Mouse (Mus musculus) left cerebral cortex, postnatal 25 days (tissue): ENCODE data around the gene Tnk2. TPM values are rescaled to one million over a fixed set of nuclear protein-coding genes. Genes with fewer than 3 reads are reported as not detected.
A peak's percentile ranks its signal among the peaks of the same experiment; 100 is the strongest.

Experiments used
- DNase-seq, 2 experiments: peaks; one replicate each; pipeline ENCODE4 v3.0.0; 2022; ENCODE audit warnings: low spot score in 2 of 2, mixed read lengths in 1 of 2
- intact Hi-C: fragments of 180-260 bp; cut with DNase I; formaldehyde crosslinking; loops from one replicate; pipeline ENCODE4 v1.15.1; 2025
- total RNA-seq, 2 experiments: library from RNA; stranded (reverse); gene quantifications; 2 replicates each; pipeline ENCODE4 v1.2.3; 2021

The Tnk2 gene
- total RNA-seq, 2 experiments from 2014 or later, result 179 to 184 TPM

DNA sequence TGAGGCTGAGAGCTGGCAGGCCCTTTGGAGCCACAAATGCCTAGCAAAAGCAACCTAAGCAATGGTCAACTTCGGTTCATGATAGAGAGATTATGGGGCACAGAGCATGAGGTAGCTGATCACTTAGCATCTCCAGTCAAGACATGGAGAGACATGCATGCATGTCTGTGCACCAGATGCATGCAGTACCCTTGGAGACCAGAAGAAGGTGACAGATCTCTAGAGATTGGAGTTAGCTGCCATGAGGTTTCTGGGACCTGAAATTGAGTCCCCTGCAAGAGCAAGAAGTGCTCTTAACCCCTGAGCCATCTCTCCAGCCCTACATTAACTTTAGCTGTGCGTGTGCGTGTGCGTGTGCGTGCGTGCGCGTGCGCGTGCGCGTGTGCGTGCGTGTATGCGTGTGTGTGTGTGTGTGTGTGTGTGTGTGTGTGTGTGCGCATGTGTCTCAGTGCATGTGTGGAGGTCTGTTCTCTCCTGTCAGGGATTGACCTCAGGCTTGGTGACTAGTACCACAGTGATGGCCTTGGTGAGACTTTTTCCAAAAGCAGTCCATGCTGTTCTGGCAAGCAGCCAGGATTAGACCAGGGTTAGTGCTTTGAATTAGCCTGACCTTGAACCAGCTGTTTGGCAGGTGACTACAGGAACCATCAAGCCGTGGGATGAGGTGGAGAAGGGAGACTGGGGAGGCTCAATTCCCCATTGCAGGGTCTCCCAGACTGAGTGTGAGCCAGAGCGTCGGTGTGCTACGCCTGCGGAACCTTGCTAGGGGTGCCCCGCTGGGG is 54.2 kb downstream of the Tnk2 start:
- intact Hi-C loops, result loop anchor here (5.0 kb wide), 1 partner anchor 114 kb away; the partner anchor contains the start of gene Smbd1
- no peak for DNase-seq

DNA sequence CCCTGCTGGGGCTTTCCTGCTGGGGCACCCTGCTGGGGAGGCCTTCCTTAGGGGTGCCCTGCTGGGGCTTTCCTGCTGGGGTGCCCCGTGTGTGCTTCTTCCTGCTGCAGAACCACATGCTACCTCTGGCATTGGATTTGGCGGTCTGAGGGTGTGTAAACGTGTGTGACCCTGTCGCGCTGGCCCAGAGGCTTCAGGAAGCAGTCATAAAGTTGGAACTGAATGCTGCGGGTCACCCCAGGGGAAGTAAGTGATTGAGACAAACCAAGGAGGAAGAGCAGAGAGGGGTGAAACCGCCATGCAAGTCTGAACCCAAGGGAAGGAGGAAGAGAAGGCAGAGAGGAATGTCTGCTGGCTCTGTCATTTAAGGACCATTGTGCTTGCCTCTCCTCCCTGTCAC is 54.9 kb downstream of the Tnk2 start:
- DNase-seq, result no peak
- intact Hi-C loops, result loop anchor here (5.0 kb wide), 1 partner anchor 114 kb away; the partner anchor contains the start of gene Smbd1

DNA sequence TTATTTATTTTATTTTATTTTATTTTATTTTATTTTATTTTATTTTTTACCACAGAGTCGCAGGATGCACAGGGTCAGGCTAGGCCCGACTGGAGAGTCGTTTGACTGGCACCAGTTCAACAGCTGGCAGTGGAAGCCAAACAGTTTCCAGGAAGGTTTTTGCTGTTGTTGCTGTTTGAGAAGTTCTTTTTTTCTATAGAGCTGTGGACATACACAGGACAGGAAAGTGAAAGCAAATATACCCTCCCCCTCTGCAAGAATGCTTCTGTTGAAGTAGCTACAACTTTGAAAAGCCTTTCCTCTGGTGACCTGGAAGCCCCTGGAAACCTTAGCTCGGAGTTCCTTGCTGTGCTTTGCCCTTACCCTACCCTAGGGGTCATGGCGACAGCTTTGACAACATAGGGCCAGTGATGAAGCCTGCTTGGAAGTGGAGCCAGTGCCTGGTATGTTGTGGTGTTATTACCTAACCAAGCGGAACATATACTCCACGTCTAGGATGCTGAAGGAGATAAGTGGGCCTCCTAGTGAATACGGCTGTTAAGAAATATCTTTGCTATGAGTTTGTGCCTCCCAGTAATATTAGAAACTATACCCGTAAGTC is 59.7 kb downstream of the Tnk2 start:
- intact Hi-C loops, result no loop called here
- DNase-seq, result no peak

DNA sequence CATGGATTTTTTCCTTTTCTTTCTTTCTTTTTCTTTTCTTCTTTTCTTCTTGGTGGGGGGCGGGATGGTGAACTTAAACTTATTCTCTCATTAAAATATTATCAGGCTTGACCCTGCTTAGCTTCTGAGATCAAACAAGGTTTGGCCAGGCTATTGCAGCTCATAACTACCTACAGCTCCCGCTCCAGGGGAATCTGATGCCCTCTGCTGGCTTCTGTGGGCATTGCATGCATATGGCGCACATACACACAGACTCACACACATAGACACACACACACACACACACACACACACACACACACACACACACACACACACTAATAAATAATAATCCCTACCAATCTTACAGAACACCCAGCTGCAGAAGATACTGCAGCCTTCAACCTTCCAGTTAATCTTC is 61.9 kb downstream of the Tnk2 start:
- DNase-seq, result no peak
- intact Hi-C loops, result no loop called here

DNA sequence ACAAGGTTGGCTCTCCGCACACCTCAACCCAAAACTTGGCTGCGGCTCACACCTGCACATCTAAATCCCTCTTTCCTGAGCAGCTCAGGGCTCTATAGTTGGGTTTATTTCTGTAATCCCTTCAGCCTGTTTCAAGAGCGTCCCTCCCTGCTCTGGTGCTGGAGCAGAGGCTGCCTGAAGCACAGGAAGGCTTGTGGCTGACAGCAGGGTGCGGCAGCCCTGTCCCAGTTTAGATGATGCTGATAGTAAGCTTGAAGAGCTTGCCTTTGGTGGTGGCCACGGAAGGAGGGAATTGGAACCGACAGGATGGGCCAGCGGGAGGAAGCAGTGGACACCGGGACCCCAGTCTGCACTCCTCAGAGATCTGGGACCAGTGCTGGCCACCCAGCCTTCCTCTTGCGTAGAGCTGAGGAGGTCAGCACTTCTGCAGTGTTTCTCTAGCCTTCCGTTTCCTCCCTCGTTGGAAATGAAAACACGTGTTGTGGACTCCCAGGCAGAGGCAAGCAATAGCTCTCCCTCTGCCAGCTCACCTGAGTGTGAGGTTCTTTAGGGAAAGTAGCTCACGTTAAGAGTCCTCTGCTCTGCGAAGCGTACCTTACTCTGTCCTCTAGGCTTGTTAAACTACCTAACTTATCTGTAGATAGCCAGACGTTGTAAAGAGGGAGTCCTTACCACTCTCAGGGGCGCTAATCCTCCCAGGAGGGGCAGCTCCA is 63.6 kb downstream of the Tnk2 start:
- intact Hi-C loops, result no loop called here
- DNase-seq, result no peak

DNA sequence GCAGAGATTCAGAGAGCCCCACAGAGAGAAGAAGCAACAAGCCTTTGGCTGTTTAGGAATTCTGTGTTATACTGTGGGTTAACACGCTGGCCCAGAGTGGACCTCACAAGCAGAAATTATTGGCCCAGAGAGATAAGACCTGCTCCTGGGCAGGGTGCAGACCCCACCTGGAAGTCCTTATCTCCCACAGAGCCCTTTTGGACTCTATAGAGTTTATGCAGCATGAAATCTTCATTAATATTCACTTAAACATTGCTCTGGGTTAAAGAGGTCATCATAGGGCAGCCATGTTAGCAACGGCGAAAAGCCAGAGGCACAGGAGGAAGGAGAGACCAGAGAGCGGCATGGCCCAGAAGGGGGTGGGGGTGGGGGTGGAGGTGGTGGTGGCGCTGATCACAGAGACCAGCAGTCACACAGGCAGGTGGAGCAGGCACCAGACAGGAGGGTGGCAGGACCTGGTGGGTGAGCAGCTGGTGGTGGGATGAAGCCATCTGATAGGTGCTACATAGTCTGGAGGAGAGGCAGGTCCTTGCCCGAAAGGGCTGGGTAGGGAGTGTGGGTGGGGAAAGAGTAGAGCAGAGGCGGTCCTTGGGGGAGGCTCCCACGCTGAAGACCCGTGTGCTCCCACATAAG is 64.3 kb downstream of the Tnk2 start:
- intact Hi-C loops, result no loop called here
- DNase-seq, result no peak

DNA sequence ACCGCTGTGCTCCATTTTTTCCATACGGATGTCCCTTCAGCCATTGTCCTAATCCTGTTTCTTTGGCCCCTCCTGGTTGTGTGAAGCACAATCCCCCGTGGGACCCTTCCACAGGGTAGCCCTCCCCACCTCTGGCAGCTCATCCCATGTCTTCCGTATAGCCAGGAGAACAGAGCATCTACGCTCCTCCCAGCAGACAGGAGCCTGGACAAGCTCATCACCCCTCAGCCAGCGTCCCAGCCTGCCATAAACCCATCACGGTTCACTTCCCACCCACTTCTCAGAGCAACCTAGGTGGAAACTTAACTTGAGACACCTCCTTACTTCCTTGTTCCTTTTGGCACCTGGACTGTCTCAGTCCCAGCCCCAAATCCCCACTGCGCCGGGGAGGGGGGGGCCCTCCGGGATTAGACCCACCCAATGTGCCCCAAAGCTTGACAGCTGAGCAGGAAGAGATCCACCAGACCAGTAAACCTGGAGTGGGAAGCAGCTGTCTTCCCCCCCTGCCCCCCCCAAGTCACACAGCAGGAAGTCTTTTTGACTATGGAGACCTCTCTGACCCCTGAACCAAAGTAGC is 64.9 kb downstream of the Tnk2 start:
- intact Hi-C loops, result no loop called here
- no peak for DNase-seq

DNA sequence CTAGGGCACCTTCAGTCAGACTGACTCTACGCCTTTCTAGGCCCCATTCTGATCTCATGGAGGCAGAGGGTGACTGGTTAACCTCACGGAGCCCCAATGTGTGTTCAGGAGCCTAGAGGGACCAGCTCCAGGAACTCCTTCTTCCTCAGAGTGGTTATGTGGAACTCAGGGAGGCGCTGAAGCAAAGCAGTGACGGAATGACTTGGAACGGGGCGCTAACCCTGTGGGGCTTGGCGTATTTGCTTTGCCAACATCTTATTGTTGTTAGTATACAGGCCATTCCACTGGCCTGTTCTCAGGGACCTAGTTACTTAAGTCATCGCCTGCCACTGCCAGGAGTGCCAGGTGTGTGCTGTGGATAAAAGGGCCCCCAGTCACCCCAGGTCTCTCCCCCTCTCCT is 65.4 kb downstream of the Tnk2 start:
- no peak for DNase-seq
- intact Hi-C loops, result no loop called here

DNA sequence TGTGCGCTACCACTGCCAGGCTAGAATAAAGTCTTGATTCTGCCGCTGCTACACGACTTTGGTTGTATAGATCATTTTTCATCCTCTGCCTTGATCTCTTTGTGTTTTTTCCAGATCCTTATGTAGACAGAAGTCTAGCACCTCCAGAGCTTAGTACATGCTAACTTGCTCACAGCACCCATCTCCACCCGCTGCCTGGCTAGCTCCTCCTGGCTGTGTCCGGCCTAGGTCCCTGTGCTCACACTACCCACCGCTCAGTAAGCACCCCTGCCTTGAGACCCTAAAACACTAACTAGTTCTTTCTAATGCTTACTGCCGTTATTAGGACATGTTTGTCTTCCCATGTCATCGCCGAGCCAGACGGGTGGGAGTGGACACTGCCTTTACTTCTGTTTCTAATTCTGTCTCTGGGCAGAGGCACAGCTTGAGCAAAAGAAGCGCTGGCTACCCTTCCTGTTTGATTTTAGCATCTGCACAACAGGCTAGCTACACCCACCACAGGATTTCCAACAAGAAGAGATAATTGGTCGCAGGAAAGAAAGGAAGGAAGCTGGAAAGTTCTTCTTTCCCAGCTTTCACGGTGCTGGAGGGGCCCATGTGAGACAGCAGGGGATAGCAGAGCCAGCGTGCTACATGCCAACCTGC is 66.9 kb downstream of the Tnk2 start:
- peak; percentile 10 to 63 for DNase-seq
- intact Hi-C loops, result loop anchor here (5.0 kb wide), 1 partner anchor 72 kb away; no protein-coding TSS in a partner anchor

DNA sequence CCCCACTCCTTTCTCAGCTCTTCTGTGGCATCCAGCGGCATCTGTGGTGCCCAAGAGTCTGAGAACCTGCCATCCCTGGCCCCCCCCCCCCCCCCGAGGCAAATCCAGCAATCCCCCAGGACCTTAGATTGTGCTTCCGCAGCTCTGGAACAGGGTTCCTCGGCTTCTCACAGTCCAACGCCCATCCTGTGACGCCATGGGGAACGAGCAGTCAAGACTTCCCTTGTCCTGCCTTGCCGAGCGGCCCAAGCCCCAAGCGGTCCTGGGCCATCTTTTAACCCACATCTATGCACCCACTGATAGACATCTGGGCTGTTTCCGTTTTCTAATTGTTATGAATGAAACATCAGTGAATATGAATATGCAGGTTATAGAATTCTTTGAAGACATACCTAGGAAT is 68.5 kb downstream of the Tnk2 start:
- no peak for DNase-seq
- intact Hi-C loops, result loop anchor here (5.0 kb wide), 1 partner anchor 70 kb away; no protein-coding TSS in a partner anchor

DNA sequence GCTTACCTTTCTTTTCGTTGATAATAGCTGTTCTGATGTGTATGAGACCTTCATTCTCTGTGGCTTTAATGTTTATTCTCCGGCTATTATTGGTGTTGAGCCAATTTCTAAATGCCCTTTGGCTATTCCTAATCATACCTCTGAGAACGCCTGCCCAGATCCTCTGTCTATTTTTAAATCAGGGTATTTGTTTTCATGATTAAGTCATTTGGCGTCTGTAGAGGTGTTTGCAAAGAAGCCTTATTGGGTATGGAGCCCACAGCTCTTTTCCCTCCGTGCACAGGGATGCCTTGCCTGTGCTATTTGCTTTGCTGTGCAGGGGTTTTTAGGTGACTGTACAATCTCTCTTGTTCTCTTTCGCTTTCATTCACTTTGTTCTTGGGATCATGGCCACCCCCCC is 69.9 kb downstream of the Tnk2 start:
- DNase-seq, result no peak
- intact Hi-C loops, result loop anchor here (5.0 kb wide), 1 partner anchor 69 kb away; no protein-coding TSS in a partner anchor

DNA sequence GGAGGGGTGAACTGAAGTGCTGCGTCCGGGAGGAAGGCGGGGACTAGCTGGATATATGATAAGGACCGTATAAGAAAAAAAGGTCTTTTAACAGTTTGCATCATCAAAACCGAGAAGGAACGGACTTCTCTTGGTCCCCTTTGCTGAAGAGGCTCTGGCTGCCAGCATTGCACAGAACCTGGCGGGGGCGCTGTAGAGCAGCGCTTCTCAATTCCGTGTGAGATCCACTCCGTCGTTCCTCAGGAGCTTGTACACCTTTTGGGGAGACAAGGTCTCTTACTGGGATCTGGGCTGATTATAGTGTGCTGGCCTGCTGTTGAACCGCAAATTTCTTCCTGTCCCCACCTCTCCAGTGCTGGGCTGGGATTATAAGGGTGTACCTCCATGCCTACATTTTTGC is 71.7 kb downstream of the Tnk2 start:
- intact Hi-C loops, result no loop called here
- DNase-seq, result no peak

DNA sequence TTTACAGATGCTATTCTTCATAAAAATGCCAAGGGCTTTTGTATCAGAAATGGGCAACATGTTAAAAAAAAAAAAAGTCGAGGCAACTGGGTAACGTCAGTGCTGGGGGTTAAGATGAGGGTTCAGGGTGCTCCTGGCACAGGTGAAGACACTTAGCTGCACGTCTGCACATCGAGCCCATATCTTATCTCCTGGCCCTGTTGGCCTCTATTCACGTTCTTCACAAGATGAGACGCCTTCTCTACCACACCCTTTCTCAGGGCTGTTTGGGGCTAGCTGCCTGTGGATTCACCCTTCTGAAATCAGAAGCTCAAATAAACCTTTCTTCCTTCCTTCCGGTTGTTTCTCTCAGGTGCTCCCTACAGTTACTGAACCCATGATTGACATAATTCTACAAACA is 79.5 kb downstream of the Tnk2 start:
- intact Hi-C loops, result no loop called here
- DNase-seq, result no peak

DNA sequence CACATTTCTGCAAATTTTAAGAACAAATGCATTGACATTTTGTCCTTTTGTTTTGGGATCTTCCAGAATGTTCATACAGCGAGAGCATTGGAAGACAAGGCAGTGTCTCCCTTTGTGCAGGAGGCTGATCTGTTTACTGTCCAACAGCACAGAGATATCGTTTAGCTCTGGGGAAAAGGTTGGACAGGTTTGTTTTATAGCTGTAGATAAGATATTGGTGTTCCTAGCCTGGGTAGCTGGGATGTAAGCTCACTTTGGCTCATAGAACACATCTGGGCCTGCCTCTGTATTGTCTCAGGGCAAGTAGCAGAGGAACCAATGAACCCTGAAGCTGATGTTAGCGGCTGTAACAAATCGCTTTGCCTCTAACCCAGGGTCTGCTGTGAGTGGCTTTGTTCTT is 80.1 kb downstream of the Tnk2 start:
- intact Hi-C loops, result no loop called here
- no peak for DNase-seq

DNA sequence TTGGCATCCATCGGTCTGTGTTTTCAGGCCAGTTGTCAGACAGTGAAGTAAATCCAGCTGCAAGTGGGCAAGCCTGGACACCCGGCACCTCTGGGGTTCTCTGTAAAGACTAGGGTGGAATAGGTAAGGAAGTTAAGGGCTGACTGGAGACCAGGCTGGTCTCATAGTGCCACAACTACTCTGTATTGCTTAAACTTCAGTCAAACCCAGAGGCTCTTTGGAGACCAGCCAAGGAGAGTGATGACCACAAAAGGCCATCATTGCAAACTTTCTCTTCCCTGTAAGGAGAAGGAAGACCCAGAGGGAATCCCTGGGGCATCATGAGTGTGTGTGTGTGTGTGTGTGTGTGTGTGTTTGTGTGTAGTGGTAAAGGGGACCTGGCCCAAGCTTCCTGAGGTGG is 80.6 kb downstream of the Tnk2 start:
- DNase-seq, result no peak
- intact Hi-C loops, result no loop called here

DNA sequence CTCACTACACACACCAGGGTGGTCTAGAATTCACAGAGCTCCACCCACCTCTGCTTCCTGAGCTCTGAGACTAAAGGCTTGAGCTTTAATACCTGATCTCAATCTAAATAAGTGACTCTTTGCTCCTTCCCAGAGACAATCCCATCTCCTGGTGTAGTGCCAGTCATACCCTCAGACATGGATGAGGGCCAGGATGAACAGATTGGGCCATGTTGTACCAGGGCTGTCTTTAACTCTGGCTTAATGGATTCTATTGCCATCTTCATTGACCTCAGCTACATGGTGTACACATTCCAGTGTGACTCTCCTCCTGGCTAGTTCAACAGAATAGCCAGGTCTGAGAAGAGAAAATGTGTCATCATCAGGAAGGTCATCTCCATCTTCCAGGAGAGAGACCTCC is 82.8 kb downstream of the Tnk2 start:
- DNase-seq, result no peak
- intact Hi-C loops, result no loop called here

DNA sequence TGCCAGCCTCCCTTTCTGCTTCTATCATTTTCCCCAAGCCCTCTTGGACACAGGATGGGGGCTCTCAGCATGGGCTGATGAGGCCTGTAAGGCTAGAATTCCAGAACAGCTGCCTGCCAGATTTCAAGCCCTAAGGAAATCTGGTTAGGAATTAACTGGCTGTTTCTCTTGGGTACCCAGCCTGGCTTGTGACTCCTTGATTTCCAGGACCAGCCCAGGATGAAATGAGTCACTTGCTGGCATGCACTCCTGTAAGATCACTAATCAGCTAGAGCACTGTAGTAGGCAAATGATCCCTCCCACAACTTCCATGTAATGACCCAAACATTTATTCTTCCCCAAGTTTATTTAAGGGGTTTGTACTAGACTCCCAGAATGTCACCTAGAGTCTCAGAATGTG is 84.6 kb downstream of the Tnk2 start:
- no peak for DNase-seq
- intact Hi-C loops, result no loop called here

DNA sequence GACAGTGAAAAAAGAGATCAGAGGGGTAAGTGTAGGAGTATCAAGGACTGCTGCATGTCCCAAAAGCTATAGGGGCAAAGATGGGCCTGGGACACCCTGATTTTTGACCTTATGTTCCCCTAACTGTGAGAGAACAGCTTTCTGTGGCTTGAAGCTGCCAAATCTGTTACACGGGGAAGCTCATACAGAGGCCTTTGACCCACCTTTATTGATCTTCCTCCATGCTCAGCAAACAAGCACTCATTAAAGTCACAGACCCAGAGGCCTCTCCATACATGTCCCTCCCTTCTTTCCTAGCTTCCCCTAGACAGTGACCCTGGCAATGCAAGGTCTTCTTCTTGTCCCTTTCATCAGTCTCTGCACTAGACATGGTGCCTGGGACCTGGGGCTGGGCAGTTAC is 85.1 kb downstream of the Tnk2 start:
- intact Hi-C loops, result no loop called here
- DNase-seq, result no peak
